Mouse (Mus musculus) layer of hippocampus, adult 18-20 months (tissue): ENCODE measurements around the gene Slc22a4. TPM values are rescaled to one million over a fixed set of nuclear protein-coding genes. Genes with fewer than 3 reads are reported as not detected.

Source experiments
- DNase-seq, 2 experiments: peaks; one replicate each; pipeline ENCODE4 v3.0.0; 2022; ENCODE audit warnings: low spot score in 2 of 2
- long read RNA-seq: library from polyadenylated mRNA; stranded (forward); transcript quantifications from one replicate; pipeline ENCODE4 v2.0.0, GENCODE M21; 2021
- total RNA-seq, 2 experiments: library from RNA; stranded (reverse); gene quantifications; 2 replicates each; pipeline ENCODE4 v1.2.3; 2021

Slc22a4 gene
- 1 to 10 TPM; 6.1 to 6.7 TPM for total RNA-seq
- long read RNA-seq, partial matches to known transcripts = 0 of 2 reads
- long read RNA-seq, other reads (novel, unspliced or antisense) = 2 of 2 reads

- peak; percentile 51 to 63 for DNase-seq
Observed at GRCm38 (mm10) chr11:54028044-54028951, at the start of gene Slc22a4. Gene Slc22a4 (minus strand): TSS chr11:54028090.

- no peak for DNase-seq
Observed at GRCm38 (mm10) chr11:54076101-54076500, 48.2 kb upstream of the Slc22a4 start.

GRCm38 (mm10) chr11:54075353-54075752 is 47.5 kb upstream of the Slc22a4 start:
- no peak for DNase-seq

DNA sequence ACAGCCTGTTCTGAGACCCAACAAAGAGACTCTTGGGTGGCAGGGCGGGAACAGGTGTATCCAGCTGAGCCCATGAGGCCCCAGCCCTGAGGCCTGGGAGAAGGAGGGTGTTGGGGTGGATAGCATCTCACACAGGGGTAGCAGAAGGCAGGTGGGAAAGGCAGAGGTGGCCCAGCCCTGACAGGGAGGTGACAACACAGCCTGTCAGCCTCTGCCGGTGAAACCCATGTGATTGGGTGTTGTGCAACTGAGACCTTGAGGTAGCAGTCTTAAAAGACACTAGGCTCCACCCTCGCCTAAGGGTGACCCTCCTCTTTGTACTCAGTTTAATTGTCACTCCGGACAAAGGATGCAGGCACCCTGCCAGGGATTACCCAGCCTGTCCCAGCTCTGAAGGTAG is 45.4 kb upstream of the Slc22a4 start:
- no peak for DNase-seq

- DNase-seq = no peak
Observed at GRCm38 (mm10) chr11:54071726-54072445, 44.0 kb upstream of the Slc22a4 start.

DNA sequence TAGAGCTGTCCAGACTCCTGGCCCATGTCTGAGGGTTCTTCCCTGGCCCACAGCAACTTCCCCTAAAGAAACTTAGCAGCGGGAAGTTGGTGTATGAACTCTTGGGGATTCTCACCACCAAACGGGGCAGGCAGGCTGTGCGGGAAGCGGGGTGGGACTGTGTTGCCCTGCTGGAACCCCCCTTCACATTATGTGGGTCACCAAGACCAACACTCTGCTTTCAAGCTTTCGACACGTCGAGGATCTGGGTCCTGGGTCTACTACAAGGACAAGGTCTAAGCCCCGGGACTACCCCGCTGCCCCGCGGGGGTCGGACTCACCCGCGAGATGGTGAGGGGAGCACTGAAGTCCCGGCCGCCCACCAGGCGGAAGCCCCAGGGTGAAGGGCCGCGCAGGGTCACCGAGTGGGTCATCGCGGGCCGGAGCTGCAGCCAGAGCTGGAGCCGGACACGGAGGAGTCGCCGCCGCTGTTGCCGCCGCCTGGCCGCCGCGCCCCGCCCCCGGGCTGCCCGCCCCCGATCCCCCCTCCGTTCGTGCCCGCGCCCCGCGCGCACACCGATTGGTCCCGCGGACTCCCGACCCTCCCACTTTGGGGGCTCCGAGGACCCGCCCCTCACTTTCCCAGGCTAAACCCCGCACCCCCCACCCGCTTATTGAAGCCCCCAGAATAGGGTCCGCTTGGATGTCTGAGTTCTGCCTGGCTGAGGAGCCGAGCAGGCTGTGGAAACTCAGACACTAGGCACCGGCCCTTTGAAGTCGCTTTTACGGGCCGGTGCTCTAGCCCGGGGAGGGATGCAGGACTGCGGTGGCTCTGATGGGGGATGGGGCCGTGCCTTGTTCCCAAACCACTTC is 40.9 kb upstream of the Slc22a4 start, which contains the start of gene Pdlim4:
Pdlim4 (minus strand) TSS at position 495 of the 852 bp plus-strand sequence.
- no peak for DNase-seq

DNA sequence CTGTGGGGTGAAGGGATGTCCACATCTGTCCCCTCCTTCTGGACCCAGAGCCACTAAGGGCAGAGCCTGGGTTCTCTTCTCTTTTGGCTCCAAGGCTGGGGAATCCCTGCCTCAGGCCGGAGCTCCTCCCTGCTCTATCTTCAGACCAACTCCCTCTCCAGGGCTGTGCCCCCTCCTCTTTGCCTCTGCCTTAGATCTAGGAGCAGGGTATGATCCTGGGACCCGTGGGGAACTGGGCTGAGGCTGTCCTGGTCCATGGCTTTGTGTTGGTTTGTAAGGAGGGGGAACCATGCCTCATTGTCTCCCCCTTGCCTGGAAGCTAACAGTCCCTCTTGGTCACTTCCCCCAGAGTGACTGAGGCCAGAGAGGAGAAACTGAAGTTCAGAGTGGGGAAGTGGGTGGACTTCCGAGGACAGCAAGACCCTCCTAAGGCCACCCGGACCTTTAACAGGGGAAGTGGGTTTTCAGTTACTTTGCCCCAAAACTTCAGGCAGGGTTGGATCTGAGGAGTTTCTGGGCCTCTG is 40.2 kb upstream of the Slc22a4 start:
- no peak for DNase-seq

GRCm38 (mm10) chr11:54067318-54067995 is 39.6 kb upstream of the Slc22a4 start:
- no peak for DNase-seq

DNA sequence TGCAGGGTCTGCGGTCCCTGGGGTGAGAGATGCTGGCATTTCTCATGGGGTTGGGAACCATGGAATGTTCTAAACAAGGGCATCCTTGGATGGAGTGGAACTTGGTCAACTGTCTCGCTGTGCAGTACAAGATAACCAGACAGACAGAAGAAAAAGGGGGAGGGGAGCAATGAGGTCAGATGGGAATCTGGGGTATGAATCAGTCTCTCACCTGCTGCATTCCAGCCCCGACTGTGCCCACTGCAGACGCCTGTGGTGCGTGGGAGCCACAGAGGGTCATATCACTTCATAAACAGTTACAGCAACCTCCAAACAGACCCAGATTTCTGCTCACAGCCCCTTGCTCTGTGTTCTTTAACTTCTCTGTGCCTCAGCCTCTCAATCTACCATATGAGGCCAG is 38.5 kb upstream of the Slc22a4 start:
- DNase-seq = no peak

GRCm38 (mm10) chr11:54065915-54066178 is 38.0 kb upstream of the Slc22a4 start:
- no peak for DNase-seq

DNA sequence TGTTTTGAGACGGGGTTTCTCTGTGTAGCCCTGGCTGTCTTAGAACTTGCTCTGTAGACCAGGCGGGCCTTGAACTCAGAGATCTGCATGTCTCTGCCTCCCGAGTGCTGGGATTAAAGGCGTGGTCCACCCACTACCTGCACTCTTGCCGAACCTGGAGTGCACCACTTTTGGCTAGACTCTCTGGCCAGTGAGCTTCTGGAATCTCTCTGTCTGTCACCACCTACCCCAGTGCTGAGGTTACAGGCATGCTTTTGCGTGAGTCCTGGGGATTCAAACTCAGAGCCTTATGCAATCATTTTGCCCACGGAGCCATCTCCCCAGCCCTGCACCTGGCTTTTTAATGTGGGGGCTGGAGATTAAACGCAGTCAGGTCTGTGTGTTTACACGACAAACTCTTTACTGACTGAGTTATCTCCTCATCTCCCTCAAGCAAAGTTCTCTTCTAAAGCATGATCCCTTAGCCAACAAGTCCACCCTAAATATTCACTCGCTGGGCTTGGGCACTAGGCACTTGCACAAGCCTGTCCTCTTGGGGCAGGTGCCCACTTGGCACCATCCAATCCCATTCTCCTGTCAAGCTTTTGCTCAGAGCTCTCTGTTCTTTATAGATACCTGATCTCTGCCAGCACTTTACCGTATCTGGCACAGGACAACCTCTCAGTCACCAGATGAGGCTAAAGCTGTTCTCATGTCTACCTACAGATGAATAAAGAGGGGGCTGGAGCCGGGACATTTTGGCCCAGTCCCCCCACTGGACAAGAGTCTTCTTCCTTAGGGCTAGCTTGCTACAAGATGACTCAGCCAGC is 37.4 kb upstream of the Slc22a4 start:
- DNase-seq = no peak

DNA sequence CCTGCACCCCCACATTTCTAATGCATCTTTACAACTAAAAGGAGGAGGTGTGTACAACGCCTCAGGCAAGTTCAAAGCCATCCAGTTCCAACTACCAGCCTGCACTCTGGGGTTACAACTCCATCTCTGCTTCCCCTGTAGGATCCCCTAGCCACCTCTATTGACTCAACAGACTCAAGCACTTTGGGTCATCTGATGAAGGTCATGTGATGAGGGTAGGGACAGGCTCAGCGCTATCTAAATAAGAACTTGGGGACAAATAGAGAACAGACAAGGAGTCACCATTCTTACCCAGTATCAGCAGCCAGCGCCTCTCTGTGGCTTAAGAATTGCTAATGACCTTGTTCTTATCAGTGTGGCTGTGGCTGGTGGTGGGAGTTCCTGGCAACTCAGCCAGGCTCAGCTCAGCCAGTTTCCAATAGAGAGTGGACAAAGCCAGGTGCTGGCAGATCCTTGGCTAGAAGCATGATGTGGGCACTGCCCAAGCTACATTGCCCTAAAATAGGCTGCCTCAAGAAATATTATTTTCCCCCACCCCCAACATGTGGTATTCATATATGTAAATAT is 36.6 kb upstream of the Slc22a4 start:
- no peak for DNase-seq

- DNase-seq = no peak
Observed at GRCm38 (mm10) chr11:54063472-54063775, 35.5 kb upstream of the Slc22a4 start.

- DNase-seq = no peak
Observed at GRCm38 (mm10) chr11:54062753-54063471, 35.0 kb upstream of the Slc22a4 start.

DNA sequence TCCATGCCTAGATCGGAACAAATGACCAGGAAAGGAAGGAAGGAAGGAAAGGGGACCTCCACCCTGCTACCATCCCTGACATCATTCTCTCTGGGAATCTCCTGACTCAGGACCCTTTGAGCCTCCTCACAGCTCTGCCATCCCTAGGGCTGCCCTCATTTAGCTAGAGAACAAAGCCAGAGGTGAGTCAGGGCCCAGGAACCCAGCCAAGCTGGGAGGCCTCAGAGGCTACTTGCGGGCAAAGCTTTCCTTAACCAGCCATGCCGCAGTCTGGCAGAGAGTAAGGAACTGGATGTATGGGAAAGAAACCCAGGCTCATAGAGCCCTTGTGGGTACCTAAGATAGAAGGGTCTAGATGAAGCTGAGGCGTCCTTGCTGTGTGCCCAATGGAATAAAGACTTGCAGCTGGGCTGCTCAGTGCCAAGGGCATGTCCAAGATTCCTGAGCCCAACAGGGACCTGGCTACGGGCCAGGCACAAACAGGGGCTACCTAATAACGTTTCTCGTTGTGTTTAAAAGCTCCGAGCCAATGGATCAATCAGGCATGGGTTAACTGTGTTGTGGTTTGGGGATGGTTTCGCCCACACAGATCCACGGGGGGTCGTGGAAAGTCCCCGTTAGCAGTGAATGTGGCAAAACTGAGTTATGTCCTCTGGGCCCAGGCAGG is 34.3 kb upstream of the Slc22a4 start:
- DNase-seq = no peak

DNA sequence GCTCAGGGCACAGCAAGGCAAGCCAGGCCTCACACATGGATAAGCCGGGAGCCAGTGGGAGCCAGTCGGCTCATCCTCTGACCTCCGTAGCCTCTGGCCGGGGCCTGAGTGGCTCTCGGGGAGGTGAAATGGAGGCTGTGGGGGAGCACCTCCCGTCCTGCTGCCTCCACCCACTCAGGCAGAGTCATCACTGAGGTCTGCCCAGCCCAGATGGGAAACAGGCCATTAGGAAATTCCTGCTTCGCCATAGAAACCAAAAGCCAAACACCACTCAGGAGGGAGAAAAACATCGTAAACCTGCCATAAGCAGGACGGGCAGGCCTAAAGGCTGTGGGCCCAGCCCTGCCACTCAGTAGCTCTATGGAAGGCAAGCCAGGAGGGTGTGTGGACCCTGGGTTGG is 32.4 kb upstream of the Slc22a4 start:
- DNase-seq = no peak

DNA sequence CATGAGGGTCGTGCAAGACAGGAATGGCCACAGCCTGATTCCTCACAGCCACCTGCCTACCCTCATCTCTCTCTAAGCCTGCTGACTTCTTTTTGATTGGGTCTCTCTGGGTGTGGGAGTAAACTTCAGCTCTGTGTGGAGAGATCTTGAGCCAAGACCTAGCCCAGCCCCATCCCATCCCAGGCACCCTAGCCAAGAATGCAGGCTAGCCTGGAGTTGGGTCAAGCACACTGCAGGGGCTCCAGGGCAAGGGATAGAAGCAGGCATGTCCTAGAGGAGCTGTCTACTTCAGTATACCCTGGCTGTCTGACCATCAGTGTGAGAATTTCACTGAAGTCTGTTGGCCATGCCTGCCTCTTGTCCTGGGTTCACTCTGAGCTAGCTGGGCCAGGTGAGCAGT is 31.6 kb upstream of the Slc22a4 start:
- no peak for DNase-seq

- peak in 1 of 2 experiments; percentile 66 for DNase-seq
Observed at GRCm38 (mm10) chr11:54058643-54059042, 30.8 kb upstream of the Slc22a4 start.
